Mouse (Mus musculus): ENCODE measurements at regions not wholly inside any gene's neighbourhood (a gene's known extent, or its start where the extent isn't known, plus 50 kb on each side); places are given as distances from the start of the nearest gene placed in this dataset.

- no peak for TF ChIP-seq CTCF (conservative IDR thresholded peaks at IDR 0.05 in 1 of 2, IDR thresholded peaks at IDR 0.05 in 1 of 2; ENCODE audit: low read depth in 2 of 2, low read length in 2 of 2)
- no peak for TF ChIP-seq POLR2A (IDR thresholded peaks at IDR 0.05; ENCODE audit: low read depth, low read length)
- TF ChIP-seq MYC (IDR thresholded peaks at IDR 0.05; ENCODE audit: low read depth, low read length), result no peak
- TF ChIP-seq TCF12 (IDR thresholded peaks at IDR 0.05; ENCODE audit: low read depth, low read length), result no peak
Measured at GRCm38 (mm10) chr2:61213951-61214350, 251.0 kb upstream of the Rbms1 start.
